ENCODE assay signal across 22 mouse cellular contexts in genomic region chr6:145691680-145692079, GRCm38 (mm10). TPM values are rescaled to one million over a fixed set of nuclear protein-coding genes. Genes with fewer than 3 reads are reported as not detected.
DNase-seq lines count a peak whose midpoint lies in the region; ATAC-seq and TF ChIP-seq lines count a peak whose summit lies in the region.
"Had no signal": no experiment of that assay in that cellular context is flagged by ENCODE, and none has a peak within 500 bp of the region (broad histone marks: within the 10 kb centered on the region; RNA-seq: fewer than 3 reads in every experiment).

No protein-coding gene starts in this region.

- H3K27ac ChIP-seq in olfactory bulb, adult 2 months (ENCODE audit: insufficient read depth, low read depth, low read length): peak overlapping the region; percentile 93
- no peak overlapping the region for H3K27ac ChIP-seq in hindbrain, embryonic 16.5 days (ENCODE audit: low read depth, low read length)
- H3K27ac ChIP-seq: embryonic facial prominence, embryonic 10.5 days; forebrain, embryonic 15.5 days; heart, embryonic 15.5 days; hindbrain, postnatal 0 days; limb, embryonic 15.5 days; liver, embryonic 15.5 days; midbrain, embryonic 13.5 days had no signal

- no peak overlapping the region for H3K9ac ChIP-seq in hindbrain, embryonic 16.5 days (ENCODE audit: low read depth, low read length)
- H3K9ac ChIP-seq: forebrain, embryonic 15.5 days; heart, embryonic 15.5 days; limb, embryonic 15.5 days; liver, embryonic 15.5 days; midbrain, embryonic 13.5 days had no signal

- H3K36me3 ChIP-seq in hindbrain, embryonic 16.5 days (ENCODE audit: control insufficient read depth, insufficient read depth, low read length): no peaks in the 10 kb centered on the region
- H3K36me3 ChIP-seq: embryonic facial prominence, embryonic 10.5 days; forebrain, embryonic 15.5 days; heart, embryonic 15.5 days; limb, embryonic 15.5 days; liver, embryonic 15.5 days; midbrain, embryonic 13.5 days had no signal

- ATAC-seq in hindbrain, embryonic 16.5 days: no peak
- ATAC-seq: forebrain, embryonic 15.5 days; hindbrain, postnatal 0 days; intestine, postnatal 0 days; midbrain, embryonic 13.5 days had no signal

- H3K9me3 ChIP-seq in hindbrain, embryonic 16.5 days (ENCODE audit: control insufficient read depth, low read length): no peaks in the 10 kb centered on the region
- H3K9me3 ChIP-seq: embryonic facial prominence, embryonic 10.5 days; forebrain, embryonic 15.5 days; heart, embryonic 15.5 days; limb, embryonic 15.5 days; liver, embryonic 15.5 days; megakaryocyte, embryonic 14.5 days; midbrain, embryonic 13.5 days had no signal

- DNase-seq in adipocyte (ENCODE audit: low spot score): peak; percentile 61
- peak; percentile 31 to 41 for DNase-seq in lung, adult 18-20 months
- DNase-seq in lung, postnatal 10 days: peak; percentile 72
- DNase-seq in thymus, postnatal 14 days: no peak
- no peak for DNase-seq in heart, postnatal 4 days
- DNase-seq: adrenal gland, postnatal 25 days; cerebellum, postnatal 10 days; heart, postnatal 36 days; left cerebral cortex, postnatal 4 days; retina, postnatal 1 day; thymus, postnatal 25 days had no signal

- peaks cover 37% of the 10 kb centered on the region for H3K4me1 ChIP-seq in olfactory bulb, adult 2 months (ENCODE audit: control insufficient read depth, insufficient read depth, low read length)
- no peaks in the 10 kb centered on the region for H3K4me1 ChIP-seq in hindbrain, embryonic 16.5 days (ENCODE audit: control insufficient read depth, insufficient read depth, low read depth, low read length)
- H3K4me1 ChIP-seq: forebrain, embryonic 15.5 days; liver, embryonic 15.5 days; megakaryocyte, embryonic 14.5 days; midbrain, embryonic 13.5 days had no signal

- no peak overlapping the region for H3K4me3 ChIP-seq in olfactory bulb, adult 2 months (ENCODE audit: insufficient read depth, low read depth, low read length)
- no peak overlapping the region for H3K4me3 ChIP-seq in hindbrain, embryonic 16.5 days (ENCODE audit: low read length)
- H3K4me3 ChIP-seq: embryonic facial prominence, embryonic 10.5 days; forebrain, embryonic 15.5 days; heart, embryonic 15.5 days; limb, embryonic 15.5 days; liver, embryonic 15.5 days; megakaryocyte, embryonic 14.5 days; midbrain, embryonic 13.5 days had no signal

- 45% methylated on average over 3 of the region's 3 CpGs for WGBS in olfactory bulb, adult 2 months
- 70% methylated on average over 3 of the region's 3 CpGs for WGBS in hindbrain, embryonic 16.5 days

- H3K4me2 ChIP-seq in hindbrain, embryonic 16.5 days (ENCODE audit: low read length): no peak overlapping the region
- H3K4me2 ChIP-seq: forebrain, embryonic 15.5 days; heart, embryonic 15.5 days; limb, embryonic 15.5 days; liver, embryonic 15.5 days; midbrain, embryonic 13.5 days had no signal

- H3K27me3 ChIP-seq in hindbrain, embryonic 16.5 days (replicated peaks; ENCODE audit: control insufficient read depth, insufficient read depth, low read length): no peaks in the 10 kb centered on the region
- H3K27me3 ChIP-seq: forebrain, embryonic 15.5 days; heart, embryonic 15.5 days; limb, embryonic 15.5 days; liver, embryonic 15.5 days; midbrain, embryonic 13.5 days had no signal

- no peak for TF ChIP-seq POLR2A in olfactory bulb, adult 2 months (IDR thresholded peaks at IDR 0.05; ENCODE audit: insufficient read depth, low read depth, low read length)

- no peak for TF ChIP-seq CTCF in olfactory bulb, adult 2 months (IDR thresholded peaks at IDR 0.05; ENCODE audit: insufficient read depth, low read depth, low read length)

RNA-seq across cellular contexts. Expression of gene Rassf8, which starts 54.9 kb away (rescaled TPM):
- polyA plus RNA-seq in olfactory bulb, adult 2 months (2012; ENCODE audit: insufficient read depth, insufficient read length, low replicate concordance, missing spikeins): not detected in 2 replicates
- 4.3 and 4.4 TPM in 2 replicates for polyA plus RNA-seq in hindbrain, embryonic 16.5 days (2015; fragmentation: Nextera tagmentation; extraction: Ambion mirVana)
- 10 to 100 TPM; 93.1 to 97.9 TPM for total RNA-seq in heart, postnatal 4 days (2021)

Comparison
In these comparisons a context has a peak if more than half of its experiments do, and no peak if none do; other contexts are left out.
1. DNase-seq: peak in adipocyte (single experiment), lung, adult 18-20 months (2 of 2) and lung, postnatal 10 days (single experiment); none in thymus, postnatal 14 days (single experiment) and heart, postnatal 4 days (single experiment).